Mouse (Mus musculus) heart, adult 11 months (tissue): Measurements from ENCODE around the gene Cnr1.

Experiments used
- DNase-seq: peaks from one replicate; pipeline ENCODE4 v3.0.0; 2022

The Cnr1 gene

GRCm38 (mm10) chr4:33924234-33924888 lies at the start of gene Cnr1:
Gene Cnr1, plus strand, starts transcription at chr4:33924593.
- DNase-seq, result peak; percentile 93

GRCm38 (mm10) chr4:33879944-33880343 lies 44.4 kb upstream of the Cnr1 start:
- no peak for DNase-seq

- DNase-seq, result no peak
These were observed 38.4 kb upstream of the Cnr1 start for GRCm38 (mm10) chr4:33886026-33886425.

- no peak for DNase-seq
These were observed 34.4 kb upstream of the Cnr1 start for GRCm38 (mm10) chr4:33889976-33890375.

- no peak for DNase-seq
These were observed 32.1 kb upstream of the Cnr1 start for GRCm38 (mm10) chr4:33892178-33892869.

GRCm38 (mm10) chr4:33893841-33894240 lies 30.6 kb upstream of the Cnr1 start:
- DNase-seq, result no peak

- DNase-seq, result no peak
These were observed 29.3 kb upstream of the Cnr1 start for GRCm38 (mm10) chr4:33895046-33895445.

- DNase-seq, result no peak
These were observed 28.9 kb upstream of the Cnr1 start for GRCm38 (mm10) chr4:33895491-33895890.

GRCm38 (mm10) chr4:33901659-33902058 lies 22.7 kb upstream of the Cnr1 start:
- DNase-seq, result no peak

GRCm38 (mm10) chr4:33903812-33904340 lies 20.5 kb upstream of the Cnr1 start:
- DNase-seq, result no peak

GRCm38 (mm10) chr4:33904826-33905225 lies 19.6 kb upstream of the Cnr1 start:
- DNase-seq, result no peak

- no peak for DNase-seq
These were observed 15.6 kb upstream of the Cnr1 start for GRCm38 (mm10) chr4:33908786-33909185.

GRCm38 (mm10) chr4:33915730-33916129 lies 8.7 kb upstream of the Cnr1 start:
- no peak for DNase-seq

GRCm38 (mm10) chr4:33920807-33921206 lies 3.6 kb upstream of the Cnr1 start:
- DNase-seq, result no peak

- no peak for DNase-seq
These were observed 1.1 kb upstream of the Cnr1 start for GRCm38 (mm10) chr4:33923151-33923760.

GRCm38 (mm10) chr4:33923761-33924233 lies 596 bp upstream of the Cnr1 start:
- no peak for DNase-seq

GRCm38 (mm10) chr4:33924889-33925245 lies 474 bp downstream of the Cnr1 start:
- DNase-seq, result no peak

- DNase-seq, result no peak
These were observed 1.1 kb downstream of the Cnr1 start for GRCm38 (mm10) chr4:33925489-33925888.

- DNase-seq, result peak; percentile 36
These were observed 1.6 kb downstream of the Cnr1 start for GRCm38 (mm10) chr4:33926010-33926409.

- DNase-seq, result peak; percentile 59
These were observed 2.4 kb downstream of the Cnr1 start for GRCm38 (mm10) chr4:33926730-33927263.

- DNase-seq, result peak; percentile 28
These were observed 3.3 kb downstream of the Cnr1 start for GRCm38 (mm10) chr4:33927644-33928043.

- no peak for DNase-seq
These were observed 4.1 kb downstream of the Cnr1 start for GRCm38 (mm10) chr4:33928450-33928849.

- DNase-seq, result peak; percentile 64
These were observed 7.0 kb downstream of the Cnr1 start for GRCm38 (mm10) chr4:33931347-33931746.

GRCm38 (mm10) chr4:33941557-33941956 lies 17.2 kb downstream of the Cnr1 start:
- peak; percentile 46 for DNase-seq
